Comparison of ENCODE assay signal across 15 mouse cellular contexts in genomic region chr4:154134803-154135202, GRCm38 (mm10). TPM values are rescaled to one million over a fixed set of nuclear protein-coding genes. Genes with fewer than 3 reads are reported as not detected.
"Had no signal": no experiment of that assay in that cellular context is flagged by ENCODE, and none has a peak within 500 bp of the region (broad histone marks: within the 10 kb centered on the region; RNA-seq: fewer than 3 reads in every experiment).

No protein-coding gene starts in this region.

- H3K4me2 ChIP-seq: intestine, embryonic 15.5 days; kidney, embryonic 15.5 days; midbrain, embryonic 13.5 days had no signal

- DNase-seq: kidney, adult 18-20 months; kidney, postnatal 4 days; left cerebral cortex, postnatal 4 days; liver, postnatal 0 days; lung, postnatal 10 days; right cerebral cortex, postnatal 25 days; thymus, adult 18-20 months; thymus, postnatal 14 days had no signal

- ATAC-seq: intestine, embryonic 15.5 days; liver, postnatal 0 days; midbrain, embryonic 13.5 days had no signal

- H3K4me3 ChIP-seq: intestine, embryonic 15.5 days; kidney, embryonic 15.5 days; layer of hippocampus, adult 2 months; midbrain, embryonic 13.5 days had no signal

- H3K9me3 ChIP-seq: intestine, embryonic 15.5 days; kidney, embryonic 15.5 days; midbrain, embryonic 13.5 days had no signal

- H3K27ac ChIP-seq: intestine, embryonic 15.5 days; kidney, embryonic 15.5 days; layer of hippocampus, adult 2 months; macrophage; midbrain, embryonic 13.5 days had no signal

- H3K36me3 ChIP-seq: intestine, embryonic 15.5 days; kidney, embryonic 15.5 days; midbrain, embryonic 13.5 days had no signal

- H3K9ac ChIP-seq: intestine, embryonic 15.5 days; kidney, embryonic 15.5 days; liver, postnatal 0 days; midbrain, embryonic 13.5 days had no signal

RNA-seq across cellular contexts. Expression of gene Trp73, which starts 5.2 kb away (rescaled TPM):
- total RNA-seq: liver, adult 2 months had no signal
- polyA plus RNA-seq: liver, adult 2 months; liver, postnatal 0 days; macrophage; neural tube, embryonic 14.5 days had no signal

RNA-seq across cellular contexts. Expression of gene Megf6, which starts 35.7 kb away (rescaled TPM):
- polyA plus RNA-seq: macrophage had no signal
